15 mouse cellular contexts compared by ENCODE assay signal in the genomic region with DNA sequence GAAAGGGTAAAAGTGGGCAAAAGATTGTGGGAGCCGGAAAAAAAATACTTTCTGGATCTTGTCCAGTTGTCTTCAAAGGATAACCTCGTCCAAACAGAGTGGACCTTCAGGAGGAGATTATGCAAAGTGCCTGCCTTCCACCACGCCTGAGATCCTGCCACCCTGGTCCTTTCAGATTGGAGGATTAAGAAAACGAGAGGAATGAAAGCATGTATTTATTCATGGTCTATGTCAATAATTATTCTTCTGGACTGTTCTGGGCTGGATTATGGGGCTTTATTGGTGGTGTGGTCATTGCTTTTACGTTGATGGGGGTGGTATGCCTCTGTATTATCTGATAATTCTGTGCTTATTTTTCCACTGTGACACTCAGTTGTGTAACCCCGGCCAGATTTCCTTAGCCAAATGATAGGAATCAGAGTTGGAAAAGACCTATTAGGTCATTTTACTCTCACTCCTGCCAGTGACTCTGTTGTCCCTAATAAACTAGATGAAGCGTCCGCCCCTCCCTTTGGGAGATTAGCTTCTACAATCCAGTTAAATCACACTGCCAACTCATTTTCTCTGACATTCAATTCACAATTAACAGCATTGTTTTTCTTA.
"Had no signal": no experiment of that assay in that cellular context is flagged by ENCODE, and none has a peak within 500 bp of the region (broad histone marks: within the 10 kb centered on the region; RNA-seq: fewer than 3 reads in every experiment).

No protein-coding gene starts in this region.

- H3K9me3 ChIP-seq: limb, embryonic 13.5 days; midbrain, embryonic 12.5 days; neural tube, embryonic 15.5 days had no signal

- H3K27me3 ChIP-seq: limb, embryonic 13.5 days; midbrain, embryonic 12.5 days; neural tube, embryonic 15.5 days had no signal

- H3K9ac ChIP-seq: limb, embryonic 13.5 days; liver, embryonic 14.5 days; midbrain, embryonic 12.5 days; neural tube, embryonic 15.5 days had no signal

- DNase-seq: kidney, adult 11 months; kidney, adult 9 months; kidney, postnatal 36 days; layer of hippocampus, adult 9-11 months; lung, adult 18-20 months; lung, postnatal 36 days; right cerebral cortex, postnatal 4 days; thymus, postnatal 4 days had no signal

- H3K4me3 ChIP-seq: limb, embryonic 13.5 days; midbrain, embryonic 12.5 days; neural tube, embryonic 15.5 days had no signal

- H3K36me3 ChIP-seq: limb, embryonic 13.5 days; midbrain, embryonic 12.5 days; neural tube, embryonic 15.5 days had no signal

- H3K27ac ChIP-seq: kidney, postnatal 0 days; limb, embryonic 13.5 days; liver, embryonic 14.5 days; midbrain, embryonic 12.5 days; neural tube, embryonic 15.5 days; stomach, postnatal 0 days had no signal

- H3K4me1 ChIP-seq: limb, embryonic 13.5 days had no signal

- ATAC-seq: lung, postnatal 0 days had no signal

- H3K4me2 ChIP-seq: limb, embryonic 13.5 days; midbrain, embryonic 12.5 days; neural tube, embryonic 15.5 days had no signal
